Mouse (Mus musculus): Measurements from ENCODE around the gene S100a7a. TPM values are rescaled to one million over a fixed set of nuclear protein-coding genes. Genes with fewer than 3 reads are reported as not detected.

Gene S100a7a
- not detected in 2 replicates for total RNA-seq (2014; rRNA removed)
- not detected in 2 replicates for polyA plus RNA-seq (2015; fragmentation: Nextera tagmentation; extraction: Ambion mirVana)

GRCm38 (mm10) chr3:90653717-90654116 lies at the start of gene S100a7a:
S100a7a (plus strand) TSS chr3:90654017.
- no peak within 1 kb of the TSS for H3K9ac ChIP-seq (replicated peaks; ENCODE audit: low read length, poor library complexity, severe bottlenecking)
- H3K4me1 ChIP-seq (ENCODE audit: insufficient read depth, low read length) = no peaks in the 10 kb centered on the region
- no peak within 1 kb of the TSS for H3K4me3 ChIP-seq (ENCODE audit: low read depth, low read length)
- no peak within 1 kb of the TSS for H3K27ac ChIP-seq (ENCODE audit: low read depth, low read length)
- H3K4me2 ChIP-seq (ENCODE audit: low read depth, low read length, poor library complexity, severe bottlenecking) = no peak within 1 kb of the TSS
- DNase-seq (ENCODE audit: low spot score) = no peak
- H3K27me3 ChIP-seq (ENCODE audit: insufficient read depth, low read length) = no peaks in the 10 kb centered on the region
- TF ChIP-seq CTCF (IDR thresholded peaks at IDR 0.05) = no peak
- ATAC-seq (ENCODE audit: low FRiP score) = no peak
- no peaks in the 10 kb centered on the region for H3K36me3 ChIP-seq (ENCODE audit: insufficient read depth, low read length)
- H3K9me3 ChIP-seq (ENCODE audit: low read length) = no peaks in the 10 kb centered on the region

- no peak overlapping the region for H3K9ac ChIP-seq (replicated peaks; ENCODE audit: low read length, poor library complexity, severe bottlenecking)
- no peaks in the 10 kb centered on the region for H3K27me3 ChIP-seq (ENCODE audit: insufficient read depth, low read length)
- DNase-seq (ENCODE audit: low spot score) (no peak), ATAC-seq (ENCODE audit: low FRiP score) (no peak)
- H3K4me2 ChIP-seq (ENCODE audit: low read depth, low read length, poor library complexity, severe bottlenecking) = no peak overlapping the region
- no peak for TF ChIP-seq CTCF (IDR thresholded peaks at IDR 0.05)
- no peaks in the 10 kb centered on the region for H3K4me1 ChIP-seq (ENCODE audit: insufficient read depth, low read length)
- no peaks in the 10 kb centered on the region for H3K36me3 ChIP-seq (ENCODE audit: insufficient read depth, low read length)
- no peaks in the 10 kb centered on the region for H3K9me3 ChIP-seq (ENCODE audit: low read length)
- WGBS = 51% methylated on average over 4 of the region's 4 CpGs
- no peak overlapping the region for H3K27ac ChIP-seq (ENCODE audit: low read depth, low read length)
- H3K4me3 ChIP-seq (ENCODE audit: low read depth, low read length) = no peak overlapping the region
Observed at GRCm38 (mm10) chr3:90604416-90604815, 49.4 kb upstream of the S100a7a start.

- H3K4me3 ChIP-seq (ENCODE audit: low read depth, low read length) = no peak overlapping the region
- H3K4me2 ChIP-seq (ENCODE audit: low read depth, low read length, poor library complexity, severe bottlenecking) = no peak overlapping the region
- ATAC-seq (ENCODE audit: low FRiP score) = no peak
- no peaks in the 10 kb centered on the region for H3K9me3 ChIP-seq (ENCODE audit: low read length)
- TF ChIP-seq CTCF (IDR thresholded peaks at IDR 0.05) = no peak
- H3K27me3 ChIP-seq (ENCODE audit: insufficient read depth, low read length) = no peaks in the 10 kb centered on the region
- H3K9ac ChIP-seq (replicated peaks; ENCODE audit: low read length, poor library complexity, severe bottlenecking) = no peak overlapping the region
- H3K27ac ChIP-seq (ENCODE audit: low read depth, low read length) = no peak overlapping the region
- H3K4me1 ChIP-seq (ENCODE audit: insufficient read depth, low read length) = no peaks in the 10 kb centered on the region
- no peaks in the 10 kb centered on the region for H3K36me3 ChIP-seq (ENCODE audit: insufficient read depth, low read length)
- 96% methylated on average over 3 of the region's 3 CpGs for WGBS
- DNase-seq (ENCODE audit: low spot score) = no peak
Observed at GRCm38 (mm10) chr3:90605049-90605448, 48.8 kb upstream of the S100a7a start.

- Histone ChIP-seq H3K4me2 (ENCODE audit: low read depth, low read length, poor library complexity, severe bottlenecking) (no peak overlapping the region), H3K9me3 (ENCODE audit: low read length) (no peaks in the 10 kb centered on the region), H3K4me1 (ENCODE audit: insufficient read depth, low read length) (no peaks in the 10 kb centered on the region), H3K36me3 (ENCODE audit: insufficient read depth, low read length) (no peaks in the 10 kb centered on the region), H3K27me3 (ENCODE audit: insufficient read depth, low read length) (no peaks in the 10 kb centered on the region), H3K4me3 (ENCODE audit: low read depth, low read length) (no peak overlapping the region), H3K27ac (ENCODE audit: low read depth, low read length) (no peak overlapping the region), H3K9ac (replicated peaks; ENCODE audit: low read length, poor library complexity, severe bottlenecking) (no peak overlapping the region)
- DNase-seq (ENCODE audit: low spot score) (no peak), ATAC-seq (ENCODE audit: low FRiP score) (no peak)
- WGBS = 84% methylated on average over 2 of the region's 2 CpGs
- no peak for TF ChIP-seq CTCF (IDR thresholded peaks at IDR 0.05)
Observed at GRCm38 (mm10) chr3:90605736-90606135, 48.1 kb upstream of the S100a7a start.

GRCm38 (mm10) chr3:90606185-90606584 lies 47.6 kb upstream of the S100a7a start:
- WGBS = 92% methylated on average over 6 of the region's 6 CpGs
- Histone ChIP-seq H3K36me3 (ENCODE audit: insufficient read depth, low read length) (no peaks in the 10 kb centered on the region), H3K9ac (replicated peaks; ENCODE audit: low read length, poor library complexity, severe bottlenecking) (no peak overlapping the region)

GRCm38 (mm10) chr3:90607361-90607760 lies 46.5 kb upstream of the S100a7a start:
- no peak overlapping the region for H3K27ac ChIP-seq (ENCODE audit: low read depth, low read length)
- H3K4me2 ChIP-seq (ENCODE audit: low read depth, low read length, poor library complexity, severe bottlenecking) = no peak overlapping the region
- no peaks in the 10 kb centered on the region for H3K27me3 ChIP-seq (ENCODE audit: insufficient read depth, low read length)
- no peak for ATAC-seq (ENCODE audit: low FRiP score)
- no peaks in the 10 kb centered on the region for H3K36me3 ChIP-seq (ENCODE audit: insufficient read depth, low read length)
- no peak for DNase-seq (ENCODE audit: low spot score)
- H3K4me1 ChIP-seq (ENCODE audit: insufficient read depth, low read length) = no peaks in the 10 kb centered on the region
- 83% methylated on average over 3 of the region's 3 CpGs for WGBS
- no peak overlapping the region for H3K4me3 ChIP-seq (ENCODE audit: low read depth, low read length)
- no peaks in the 10 kb centered on the region for H3K9me3 ChIP-seq (ENCODE audit: low read length)
- no peak overlapping the region for H3K9ac ChIP-seq (replicated peaks; ENCODE audit: low read length, poor library complexity, severe bottlenecking)
- no peak for TF ChIP-seq CTCF (IDR thresholded peaks at IDR 0.05)

More at GRCm38 (mm10) chr3:90606185-90606584, 47.6 kb upstream of the S100a7a start:
- ATAC-seq (ENCODE audit: low FRiP score) (no peak), DNase-seq (ENCODE audit: low spot score) (no peak)
- no peak for TF ChIP-seq CTCF (IDR thresholded peaks at IDR 0.05)
- no peak overlapping the region for H3K4me3 ChIP-seq (ENCODE audit: low read depth, low read length)
- no peaks in the 10 kb centered on the region for H3K27me3 ChIP-seq (ENCODE audit: insufficient read depth, low read length)
- H3K27ac ChIP-seq (ENCODE audit: low read depth, low read length) = no peak overlapping the region
- no peaks in the 10 kb centered on the region for H3K4me1 ChIP-seq (ENCODE audit: insufficient read depth, low read length)
- H3K4me2 ChIP-seq (ENCODE audit: low read depth, low read length, poor library complexity, severe bottlenecking) = no peak overlapping the region
- H3K9me3 ChIP-seq (ENCODE audit: low read length) = no peaks in the 10 kb centered on the region
